Mouse (Mus musculus) c-Kit-positive CD71-positive TER-119-positive erythroid progenitor cells, embryonic 14.5 days (primary cell): Measurements from ENCODE around the gene Mtrex.

Experiments used
- DNase-seq: peaks from one replicate; pipeline ENCODE4 v3.0.0-alpha.2; 2013; ENCODE audit warnings: low spot score

The Mtrex gene

DNA sequence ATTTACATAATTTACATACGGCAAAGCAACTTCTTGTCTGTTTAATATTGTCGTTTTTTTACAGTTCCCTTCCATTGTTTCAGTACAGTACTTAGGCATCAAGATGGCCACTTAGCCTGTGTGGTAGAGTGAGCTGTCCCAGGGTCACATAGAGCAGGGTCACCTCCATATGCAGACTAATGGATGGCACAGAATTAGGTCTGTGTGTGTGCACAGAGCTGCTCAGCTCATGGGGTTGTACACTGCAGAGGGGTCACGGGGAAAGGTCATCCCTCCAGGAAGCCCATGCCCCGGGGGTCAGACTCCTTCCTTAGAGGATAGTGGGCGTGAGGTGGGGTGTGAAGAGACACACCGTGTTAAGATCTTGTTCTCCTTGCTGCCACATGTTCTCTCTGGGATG, 101.7 kb downstream of the Mtrex start:
- no peak for DNase-seq

DNA sequence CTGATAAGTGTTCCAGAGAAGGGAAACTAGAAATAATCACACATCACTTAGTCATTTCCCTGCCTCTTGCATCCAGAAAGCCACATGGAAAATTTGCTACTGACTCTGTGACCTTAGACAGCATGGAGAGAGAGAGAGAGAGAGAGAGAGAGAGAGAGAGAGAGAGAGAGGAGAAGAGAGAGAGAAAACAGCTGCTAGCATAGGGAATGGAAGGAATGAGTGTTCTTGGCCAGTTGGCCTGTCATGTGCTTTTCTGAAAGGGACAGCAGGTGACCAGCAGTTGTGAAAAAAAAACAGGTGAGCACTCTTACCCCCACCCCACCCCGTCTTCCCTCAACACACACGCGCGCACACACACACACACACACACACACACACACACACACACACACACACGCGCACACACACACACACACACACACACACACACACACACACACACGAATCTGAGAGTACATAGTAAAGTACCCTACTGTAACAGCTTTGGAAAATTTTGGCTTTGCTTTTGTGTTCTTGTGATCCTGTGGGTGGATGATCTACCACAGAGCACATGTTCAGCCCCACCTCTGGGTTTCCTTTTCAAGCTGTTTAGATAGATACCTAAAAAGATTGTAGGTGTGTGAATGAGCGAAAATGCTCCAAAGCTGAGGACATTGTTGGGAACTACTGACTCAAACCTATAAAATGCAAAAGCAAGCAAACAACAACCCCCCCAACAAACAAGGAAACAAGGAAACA, 103.1 kb downstream of the Mtrex start:
- no peak for DNase-seq

DNA sequence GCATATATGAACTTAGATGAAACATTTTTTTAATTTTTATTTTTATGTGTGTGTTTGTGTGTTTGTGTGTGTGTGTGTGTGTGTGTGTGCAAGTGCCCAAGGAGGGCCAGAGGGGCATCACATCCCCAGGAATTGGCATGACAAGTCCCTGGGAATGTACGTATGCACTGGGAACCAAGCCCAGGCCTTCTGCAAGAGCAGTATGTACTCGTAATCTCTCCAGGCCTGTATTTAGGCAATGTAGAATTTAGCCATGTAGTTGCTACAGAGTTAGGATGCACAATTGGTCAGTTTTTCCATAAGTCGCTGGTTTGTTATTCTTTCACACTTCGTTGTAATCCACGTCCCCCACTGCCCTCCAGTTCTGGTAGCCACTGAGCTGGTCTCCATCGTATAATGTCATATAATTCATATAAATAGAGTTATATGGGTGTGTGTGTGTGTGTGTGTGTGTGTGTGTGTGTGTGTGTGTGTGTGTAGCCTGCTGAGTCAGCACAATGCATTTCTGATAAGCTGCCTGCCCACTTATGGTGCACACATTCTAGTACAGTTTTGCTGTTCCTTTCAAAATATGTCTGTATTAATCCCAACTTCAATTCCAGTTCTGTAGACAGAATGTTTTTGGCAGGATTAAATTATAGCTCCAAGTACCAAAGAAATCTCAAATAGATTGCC, 103.8 kb downstream of the Mtrex start:
- DNase-seq = no peak

DNA sequence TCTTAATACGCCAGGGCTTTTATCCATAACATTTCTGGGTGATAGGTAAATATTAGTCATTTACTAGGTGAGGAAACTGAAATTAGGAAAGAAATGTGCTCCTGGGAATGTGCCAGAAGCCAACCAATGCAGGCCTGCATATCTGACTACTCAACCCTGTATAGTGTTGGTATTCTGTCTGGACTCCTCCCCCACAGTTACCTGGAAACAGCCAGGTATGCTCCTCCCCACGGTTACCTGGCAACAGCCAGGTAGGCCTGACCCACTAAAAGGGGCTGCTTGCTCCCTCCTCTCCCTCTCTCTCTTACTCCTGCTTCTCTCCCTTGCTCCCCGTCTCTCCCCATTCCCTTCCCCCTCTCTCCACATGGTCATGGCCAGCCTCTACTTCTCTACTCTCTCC, 104.8 kb downstream of the Mtrex start:
- no peak for DNase-seq

DNA sequence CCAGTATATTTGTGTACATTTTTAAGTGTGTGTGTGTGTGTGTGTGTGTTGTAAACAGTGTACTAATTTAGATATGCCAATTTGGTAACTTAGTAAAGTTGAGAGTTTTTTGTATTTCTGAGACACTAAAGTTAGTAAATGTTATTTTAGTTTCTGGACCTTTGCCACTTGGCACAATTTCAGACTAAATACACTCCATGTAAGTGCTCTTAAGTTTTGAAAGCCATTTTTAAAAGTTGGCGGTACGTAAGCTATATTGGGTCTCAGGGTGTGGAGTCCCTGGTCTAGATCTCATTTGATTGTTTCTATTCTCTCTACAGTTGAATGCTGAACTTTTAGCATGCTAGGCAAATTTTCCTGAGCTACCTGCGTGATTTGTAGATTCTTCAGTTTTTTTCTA, 109.1 kb downstream of the Mtrex start:
- no peak for DNase-seq
